Mouse (Mus musculus): ENCODE measurements around the gene Prpsap1.
"Not testable (repeated sequence)": the region's sequence is repeated elsewhere in the genome, so short reads cannot be mapped to it uniquely, and the experiment has no call there.

Prpsap1 gene

GRCm38 (mm10) chr11:116430723-116431427 is 63.1 kb downstream of the Prpsap1 start:
- DNase-seq (ENCODE audit: low read depth in 1 of 2, low spot score in 2 of 2) = no peak

GRCm38 (mm10) chr11:116429862-116430613 is 64.0 kb downstream of the Prpsap1 start:
- DNase-seq (ENCODE audit: low read depth in 1 of 2, low spot score in 2 of 2) = no peak

- DNase-seq (ENCODE audit: low read depth in 1 of 2, low spot score in 2 of 2) = no peak
Measured at GRCm38 (mm10) chr11:116428872-116429859, 64.8 kb downstream of the Prpsap1 start.

GRCm38 (mm10) chr11:116426852-116427575 is 67.0 kb downstream of the Prpsap1 start:
- DNase-seq (ENCODE audit: low read depth in 1 of 2, low spot score in 2 of 2) = no peak

GRCm38 (mm10) chr11:116426328-116426727 is 67.7 kb downstream of the Prpsap1 start:
- DNase-seq (ENCODE audit: low read depth in 1 of 2, low spot score in 2 of 2) = not testable (repeated sequence)

- DNase-seq (ENCODE audit: low read depth in 1 of 2, low spot score in 2 of 2) = no peak
Measured at GRCm38 (mm10) chr11:116424621-116425407, 69.2 kb downstream of the Prpsap1 start.

GRCm38 (mm10) chr11:116423782-116424620 is 70.0 kb downstream of the Prpsap1 start:
- DNase-seq (ENCODE audit: low read depth in 1 of 2, low spot score in 2 of 2) = peak; percentile 61 to 79

- DNase-seq (ENCODE audit: low read depth in 1 of 2, low spot score in 2 of 2) = no peak
Measured at GRCm38 (mm10) chr11:116423214-116423613, 70.8 kb downstream of the Prpsap1 start.

- no peak for DNase-seq (ENCODE audit: low read depth in 1 of 2, low spot score in 2 of 2)
Measured at GRCm38 (mm10) chr11:116422562-116422961, 71.4 kb downstream of the Prpsap1 start.

- DNase-seq (ENCODE audit: low read depth in 1 of 2, low spot score in 2 of 2) = no peak
Measured at GRCm38 (mm10) chr11:116421102-116421501, 72.9 kb downstream of the Prpsap1 start.
